Mouse (Mus musculus) right cerebral cortex, adult 2 months (tissue): Measurements from ENCODE around the gene Hacd4.

ENCODE experiments used
- DNase-seq, 2 experiments: peaks; one replicate each; pipeline ENCODE4 v3.0.0; 2021 to 2022; ENCODE audit warnings: low spot score in 2 of 2

Gene Hacd4

DNA sequence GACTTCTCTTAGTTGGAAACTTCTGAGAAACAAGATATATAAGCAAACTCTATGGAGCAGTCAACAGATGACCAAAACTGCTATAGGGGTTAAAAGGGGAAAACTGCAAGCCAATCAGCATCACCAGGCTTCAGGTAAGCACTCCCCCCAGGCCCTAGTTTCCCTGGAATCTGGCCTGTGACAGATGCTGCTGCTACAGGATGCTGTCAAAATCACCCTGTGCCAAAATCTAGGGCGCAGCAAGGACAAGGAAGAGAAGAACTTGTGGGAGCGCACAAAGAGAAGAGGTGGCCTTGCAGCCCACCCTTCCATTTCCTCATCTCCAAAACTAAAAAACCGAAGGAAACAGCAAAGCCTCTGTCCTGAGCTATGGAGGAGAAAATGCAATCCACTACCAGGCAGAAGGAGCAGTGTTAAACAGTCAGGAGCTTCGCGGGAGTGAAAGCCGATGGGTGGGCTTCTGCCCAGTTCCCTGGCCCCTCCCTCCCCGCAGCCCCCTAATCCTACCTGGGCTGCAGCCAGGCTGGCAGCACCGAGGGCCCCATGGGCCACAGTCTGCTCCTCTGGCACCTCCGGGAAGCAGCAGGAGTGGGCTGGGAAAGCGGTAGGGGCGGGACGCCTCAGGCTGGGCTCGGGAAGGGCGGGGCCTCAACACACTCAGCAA lies at the start of gene Hacd4:
Gene Hacd4 (minus strand): TSS at position 603 of the 664 bp plus-strand sequence.
- DNase-seq: peak; percentile 9 to 16

- DNase-seq: peak in 1 of 2 experiments; percentile 5
Measured at GRCm38 (mm10) chr4:88488107-88488506, 49.4 kb upstream of the Hacd4 start.

DNA sequence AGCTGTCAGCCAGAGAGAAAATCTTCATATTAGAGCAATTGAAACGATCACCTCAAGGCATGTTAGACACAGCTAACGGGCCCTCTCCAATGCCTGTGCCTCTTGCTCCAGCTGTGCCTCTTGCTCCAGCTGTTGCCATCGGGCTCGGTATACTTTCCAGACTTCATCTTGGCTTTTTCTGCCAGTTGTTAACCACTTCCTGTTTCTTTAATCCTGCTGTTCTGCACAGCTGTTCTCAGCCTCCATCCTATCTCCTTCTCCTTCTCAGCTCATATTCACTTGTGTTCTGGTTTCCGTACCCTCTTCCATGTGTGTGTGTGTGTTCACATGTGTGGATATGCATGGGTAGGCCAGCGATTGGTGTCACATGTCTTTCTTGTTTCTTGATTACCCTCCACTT lies 41.4 kb upstream of the Hacd4 start:
- DNase-seq: no peak

DNA sequence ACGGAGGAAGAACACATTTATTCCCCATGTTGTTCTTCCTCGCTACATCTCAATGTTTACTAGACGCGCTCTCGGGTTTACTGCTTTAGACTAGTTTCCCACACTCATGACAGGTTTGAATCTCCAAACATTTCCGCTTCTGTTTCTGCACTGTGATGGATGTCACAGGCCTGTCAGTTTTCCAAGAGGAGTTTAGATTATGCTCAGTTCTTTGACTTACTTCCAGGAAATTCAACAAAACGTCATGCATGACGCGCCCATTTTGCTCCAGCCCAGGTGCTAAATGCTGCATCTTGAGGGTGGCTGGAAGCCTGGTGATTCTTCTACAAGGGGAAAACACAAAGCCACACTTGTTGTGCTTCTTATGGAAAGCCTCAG lies 40.1 kb upstream of the Hacd4 start:
- no peak for DNase-seq

DNA sequence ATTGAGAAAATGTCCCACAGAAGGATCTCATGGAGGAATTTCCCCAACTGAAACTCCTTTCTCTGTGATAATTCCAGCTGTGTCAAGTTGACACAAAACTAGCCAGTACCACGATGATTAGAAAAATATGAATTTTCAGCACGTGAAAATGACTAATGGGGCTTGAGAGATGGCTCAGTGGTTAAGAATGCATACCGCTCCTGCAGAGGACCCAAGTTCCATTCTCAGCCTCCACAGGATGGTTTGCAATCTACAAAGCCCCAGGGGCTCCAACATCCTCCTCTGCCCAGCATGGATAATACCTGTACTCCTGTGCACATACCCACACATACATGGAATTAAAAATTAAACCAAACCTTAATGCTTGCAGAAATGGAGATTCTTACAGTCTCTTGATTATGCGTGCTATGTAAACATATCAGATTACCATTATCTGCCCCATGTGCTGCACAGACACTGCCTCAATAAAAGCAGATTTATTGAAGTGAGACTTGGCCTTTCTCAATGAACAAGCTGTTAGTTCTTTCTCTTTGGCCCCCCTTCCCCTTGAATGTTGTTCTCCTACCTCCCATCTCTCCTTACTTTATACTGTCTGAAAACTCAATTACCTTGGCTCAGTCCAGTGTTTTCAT lies 39.6 kb upstream of the Hacd4 start:
- no peak for DNase-seq

DNA sequence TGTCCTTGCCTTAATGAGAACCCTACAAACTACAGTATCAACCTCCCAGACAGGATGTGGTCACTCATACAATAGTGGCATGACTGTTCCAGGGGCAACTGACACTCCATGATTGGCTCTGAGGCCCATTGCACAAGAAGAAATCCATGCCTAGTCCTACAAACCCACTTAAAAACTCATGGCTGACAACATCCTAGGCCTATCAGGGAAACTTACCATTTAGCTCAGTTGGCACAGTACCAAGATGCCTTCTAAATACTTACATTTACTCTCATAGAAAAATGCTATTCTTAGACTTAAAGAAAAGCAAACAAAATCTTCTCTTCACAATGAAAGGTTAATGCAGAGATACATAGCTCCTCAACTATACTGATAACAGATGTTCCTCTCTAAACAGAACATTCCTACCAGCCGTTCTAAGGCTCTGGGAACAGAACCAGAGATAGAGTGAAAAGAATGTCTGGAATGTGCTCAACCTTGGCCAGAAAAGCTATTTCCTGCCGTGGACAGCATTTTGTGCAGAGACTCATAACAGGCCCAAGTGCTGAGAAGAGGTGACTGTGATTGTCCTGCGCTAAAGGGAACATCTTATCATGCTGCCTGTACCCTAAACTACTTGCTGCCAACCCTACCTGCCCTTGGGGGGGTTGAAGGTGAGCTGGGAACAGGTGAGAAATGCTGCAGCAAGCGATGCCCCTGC lies 37.9 kb upstream of the Hacd4 start:
- DNase-seq: no peak

- no peak for DNase-seq
Measured at GRCm38 (mm10) chr4:88476084-88476483, 37.4 kb upstream of the Hacd4 start.

DNA sequence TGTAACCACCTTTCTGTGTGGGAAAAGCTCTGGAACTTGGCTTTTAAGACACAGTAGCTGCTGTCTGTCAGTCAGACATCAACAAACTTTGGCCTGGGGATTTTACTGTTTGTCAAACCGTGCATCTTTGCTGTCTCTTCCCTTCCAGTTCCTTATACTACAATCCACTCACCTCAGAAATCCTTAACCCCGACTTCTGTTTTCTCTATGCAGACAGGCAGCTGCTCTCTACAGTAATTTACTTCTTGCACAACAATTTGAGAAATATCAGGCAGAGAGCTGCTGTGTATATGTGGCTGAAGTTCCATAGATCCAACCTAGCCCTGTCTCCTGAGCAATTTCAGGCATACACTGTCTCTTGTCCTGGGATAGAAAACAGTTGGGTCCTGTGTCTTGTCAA lies 32.8 kb upstream of the Hacd4 start:
- DNase-seq: no peak

DNA sequence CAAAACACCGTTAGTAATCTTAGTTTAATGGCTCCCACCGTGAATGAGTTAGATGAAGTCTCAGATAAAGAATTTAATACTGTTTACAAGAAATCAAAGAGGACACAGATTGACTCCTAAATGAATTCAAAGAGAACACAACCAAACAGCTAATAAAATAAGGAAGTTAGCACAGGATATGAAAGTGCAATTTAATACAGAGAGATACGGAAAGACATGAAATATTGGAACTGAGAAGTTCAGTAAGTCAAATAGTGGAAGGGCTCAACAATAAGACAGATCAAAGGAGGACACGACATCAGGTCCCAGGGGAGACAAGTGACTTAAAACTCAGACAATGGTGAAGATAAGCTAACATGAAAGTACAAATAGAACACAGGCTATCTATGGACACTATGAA lies 25.8 kb upstream of the Hacd4 start:
- no peak for DNase-seq

DNA sequence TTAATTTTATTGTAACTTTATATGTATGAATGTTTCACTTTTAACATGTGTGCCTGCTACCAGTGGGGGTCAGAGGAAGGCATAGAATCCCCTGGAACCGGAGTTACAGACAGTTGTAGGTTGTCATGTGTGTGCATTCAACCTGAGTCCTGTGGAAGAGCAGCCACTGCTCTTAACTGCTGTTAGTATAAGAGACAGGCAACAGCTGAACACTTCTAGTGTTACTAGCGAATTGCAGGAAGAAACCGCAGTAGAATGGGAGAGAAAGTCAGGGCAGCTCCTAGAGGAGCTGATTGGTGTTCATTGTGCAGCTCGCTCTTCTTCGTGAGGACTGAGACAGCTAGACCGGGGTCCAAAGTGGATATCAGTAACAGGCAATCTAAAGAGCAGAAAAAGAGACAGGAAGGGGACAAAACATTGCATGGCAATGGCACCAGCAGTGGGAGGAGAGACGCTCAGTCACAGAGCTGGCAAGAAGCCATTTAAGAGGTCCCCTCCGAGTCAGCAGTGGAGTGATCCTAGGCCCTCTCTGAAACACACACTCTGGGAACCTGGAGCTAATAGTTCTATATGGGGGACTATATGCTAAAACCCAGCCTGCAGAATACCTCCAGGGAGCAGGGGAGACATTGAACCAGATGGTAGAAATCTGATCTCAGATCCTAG lies 24.4 kb upstream of the Hacd4 start:
- DNase-seq: no peak

GRCm38 (mm10) chr4:88462501-88462900 lies 23.8 kb upstream of the Hacd4 start:
- no peak for DNase-seq

- DNase-seq: no peak
Measured at GRCm38 (mm10) chr4:88461315-88461714, 22.6 kb upstream of the Hacd4 start.

GRCm38 (mm10) chr4:88458673-88459072 lies 19.9 kb upstream of the Hacd4 start:
- DNase-seq: no peak

GRCm38 (mm10) chr4:88458093-88458492 lies 19.4 kb upstream of the Hacd4 start:
- no peak for DNase-seq

DNA sequence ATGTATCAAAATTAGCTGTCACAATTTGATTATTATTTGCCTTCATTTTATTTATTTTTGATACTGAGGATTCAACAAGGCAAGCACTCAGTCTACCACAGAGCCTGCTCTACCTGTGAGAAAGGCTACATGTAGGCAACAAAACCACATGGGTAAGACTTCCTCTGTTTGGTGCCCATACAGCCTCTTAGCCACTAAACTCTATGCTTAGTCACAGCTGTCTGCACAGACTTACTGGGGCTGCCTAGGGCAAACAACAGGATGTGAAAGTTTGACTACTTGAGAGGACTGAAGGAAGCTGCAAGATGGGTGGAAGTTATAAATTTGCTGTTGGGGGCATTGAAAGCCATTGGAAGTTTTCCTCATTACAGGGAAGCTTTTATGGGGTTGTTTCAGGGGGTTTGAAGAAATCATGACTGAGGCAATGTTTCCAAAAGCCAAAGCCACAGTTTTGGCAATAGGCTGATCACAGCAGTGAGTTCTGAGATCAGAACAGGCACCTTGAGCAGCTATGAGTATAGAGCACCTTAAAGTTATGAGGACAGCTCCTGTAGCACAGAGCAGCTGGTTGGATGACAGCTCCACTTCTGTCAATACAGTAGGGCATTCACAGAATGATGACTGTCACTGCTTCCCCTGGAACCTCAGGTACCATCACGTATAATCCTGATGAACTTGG lies 11.5 kb upstream of the Hacd4 start:
- no peak for DNase-seq

DNA sequence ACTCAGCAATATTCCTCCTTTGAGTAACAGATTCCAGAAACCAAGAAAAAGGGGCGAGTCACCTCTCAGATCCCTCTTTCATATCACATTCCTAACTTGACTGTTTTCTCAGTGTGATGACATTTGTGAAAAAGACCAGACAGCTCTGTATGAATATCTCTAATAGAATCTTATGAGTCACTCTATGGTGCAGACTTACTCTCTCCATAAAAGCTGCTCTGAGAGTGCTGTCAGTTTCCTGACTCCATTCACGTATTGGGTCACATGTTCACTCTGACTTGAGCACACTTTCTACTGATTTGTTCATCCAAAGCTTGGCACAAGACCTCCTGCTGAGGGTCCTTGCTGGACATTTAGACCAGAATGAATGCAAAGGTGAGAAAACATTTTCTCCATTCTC lies 10.2 kb upstream of the Hacd4 start:
- no peak for DNase-seq

GRCm38 (mm10) chr4:88440814-88441213 lies 2.1 kb upstream of the Hacd4 start:
- no peak for DNase-seq

DNA sequence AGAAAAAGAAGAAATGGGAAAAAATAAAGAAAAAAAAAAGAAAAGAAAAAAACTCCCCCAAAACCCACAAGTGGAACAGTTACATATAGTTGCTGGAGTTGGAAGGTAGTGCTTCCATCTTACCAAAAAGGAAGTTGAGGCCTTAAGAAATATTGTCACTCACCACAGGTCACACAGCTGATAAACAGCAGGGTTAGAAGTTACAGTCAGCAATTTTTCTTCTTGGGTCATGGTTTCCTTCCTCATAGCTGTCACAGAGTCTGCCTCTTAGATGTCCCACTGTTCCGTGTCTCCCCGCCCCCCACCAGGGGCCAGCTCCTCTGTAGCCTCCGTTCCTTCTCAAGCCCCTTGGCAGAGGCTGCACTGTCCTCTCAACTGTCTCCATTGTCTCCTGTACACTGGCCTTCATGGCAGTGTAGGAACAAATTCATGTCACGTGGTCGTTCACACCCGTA lies 968 bp upstream of the Hacd4 start:
- no peak for DNase-seq

GRCm38 (mm10) chr4:88438990-88439329 lies 232 bp upstream of the Hacd4 start:
- DNase-seq: no peak

GRCm38 (mm10) chr4:88437917-88438316 lies 811 bp downstream of the Hacd4 start:
- DNase-seq: no peak

- no peak for DNase-seq
Measured at GRCm38 (mm10) chr4:88437166-88437565, 1.6 kb downstream of the Hacd4 start.

DNA sequence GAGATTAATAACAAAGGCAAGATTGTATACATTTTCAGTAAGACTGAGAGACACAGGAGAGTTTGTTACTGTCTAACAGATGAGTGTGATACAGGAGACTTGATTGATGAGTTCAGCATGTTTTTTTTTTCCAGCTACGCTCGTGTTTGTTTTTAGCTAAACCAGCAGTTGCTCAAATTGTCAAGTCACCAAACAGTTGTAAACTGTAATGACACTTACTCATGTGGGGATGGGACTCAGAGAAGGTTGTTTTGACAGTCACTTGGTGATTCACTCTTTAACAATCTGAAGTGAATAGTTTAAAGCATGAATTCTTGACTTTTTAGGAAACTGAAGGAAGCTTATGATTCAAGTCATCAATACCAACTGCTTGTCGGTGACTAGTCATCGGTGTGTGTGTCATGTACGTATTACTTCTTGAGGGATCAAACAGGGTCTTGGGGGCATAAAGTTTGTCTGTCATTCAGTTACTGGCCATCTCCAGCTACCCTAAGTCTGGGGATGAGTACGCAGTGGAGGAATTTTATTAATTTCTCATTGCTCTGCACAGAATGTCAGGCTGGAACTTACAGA lies 2.0 kb downstream of the Hacd4 start:
- no peak for DNase-seq
